Mouse (Mus musculus): Measurements from ENCODE around the gene Pigk.

- TF ChIP-seq CTCF (IDR thresholded peaks at IDR 0.05) (no peak), POLR2A (IDR thresholded peaks at IDR 0.05; ENCODE audit: insufficient read depth, low read depth, low read length) (no peak)
These were observed 107.3 kb downstream of the Pigk start for GRCm38 (mm10) chr3:152821202-152821601.

Measured in heart, adult 2 months (tissue).